Mouse (Mus musculus): ENCODE measurements around the gene Gcgr. TPM values are rescaled to one million over a fixed set of nuclear protein-coding genes. Genes with fewer than 3 reads are reported as not detected.

Gene Gcgr
- total and polyA plus RNA-seq, 3 experiments, result not detected

DNA sequence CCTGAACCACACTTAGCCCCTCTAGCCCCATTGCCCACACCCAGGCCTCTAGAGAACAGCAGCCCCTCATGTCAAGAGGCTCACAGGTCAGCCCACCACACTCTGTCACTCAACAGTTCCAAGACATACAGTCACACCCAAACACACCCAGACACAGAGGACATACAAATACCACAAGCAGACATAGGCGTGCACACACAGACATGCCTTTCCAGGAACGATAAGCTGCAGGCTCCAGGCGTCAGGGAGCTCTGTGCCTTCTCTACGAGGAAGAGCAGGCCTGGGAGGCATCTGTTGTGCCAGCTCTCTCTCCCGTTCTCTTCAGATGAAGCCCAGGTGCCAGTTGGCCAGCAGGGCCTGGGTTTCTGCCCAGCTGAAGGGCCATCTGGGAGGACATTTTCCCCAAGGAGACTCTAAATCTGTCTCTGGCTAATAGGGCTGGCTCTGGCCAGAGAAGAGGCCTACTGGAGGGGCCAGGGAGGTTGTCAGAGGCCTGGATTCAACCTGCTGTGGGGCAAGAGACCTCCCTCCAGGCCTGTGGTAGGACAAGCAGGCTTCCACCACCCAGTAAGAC is 9.4 kb upstream of the Gcgr start:
- DNase-seq (ENCODE audit: low read depth, low spot score), result no peak

DNA sequence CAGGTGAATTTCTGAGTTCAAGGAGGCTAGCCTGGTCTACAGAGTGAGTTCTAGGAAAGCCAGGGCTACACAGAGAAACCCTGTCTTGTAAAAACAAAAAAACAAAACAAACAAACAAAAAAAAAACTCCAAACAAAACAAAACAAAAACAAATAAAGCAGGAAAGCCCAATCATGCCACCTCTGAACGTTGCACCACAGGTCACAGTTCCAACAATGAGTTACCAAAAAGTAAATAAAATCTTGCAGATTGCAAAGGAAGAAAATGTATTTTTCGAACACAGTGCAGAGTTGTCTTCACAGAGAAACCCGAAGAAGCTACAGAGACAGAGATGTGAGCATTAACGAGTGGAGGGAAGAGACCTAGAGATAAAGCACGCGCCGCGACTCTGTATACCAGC is 7.9 kb upstream of the Gcgr start:
- no peaks in the 10 kb centered on the region for H3K9me3 ChIP-seq (replicated peaks; ENCODE audit: insufficient read depth, low read length)
- no peaks in the 10 kb centered on the region for H3K27me3 ChIP-seq (ENCODE audit: control insufficient read depth in 1 of 2, insufficient read depth in 2 of 2, low read length in 2 of 2)
- H3K9ac ChIP-seq (ENCODE audit: control insufficient read depth, low read depth, low read length, poor library complexity, severe bottlenecking), result no peak overlapping the region
- peaks cover 0 to 19% of the 10 kb centered on the region in 2 experiments; a peak in 2 of 4 replicates for H3K36me3 ChIP-seq (ENCODE audit: control insufficient read depth in 1 of 2, insufficient read depth in 2 of 2, low read length in 2 of 2)
- peaks cover 9 to 27% of the 10 kb centered on the region in 2 experiments for H3K4me1 ChIP-seq (ENCODE audit: control insufficient read depth in 1 of 2, insufficient read depth in 2 of 2, low read length in 2 of 2)
- H3K27ac ChIP-seq (ENCODE audit: control insufficient read depth, low read depth, low read length), result no peak overlapping the region
- no peak overlapping the region for H3K4me3 ChIP-seq (ENCODE audit: control insufficient read depth in 1 of 2, insufficient read depth in 1 of 2, low read depth in 2 of 2, low read length in 2 of 2)
- DNase-seq (ENCODE audit: low read depth, low spot score), result no peak
- TF ChIP-seq EP300 (IDR thresholded peaks at IDR 0.05; ENCODE audit: low read depth in 1 of 2, low read length in 2 of 2) (no peak), BHLHE40 (IDR thresholded peaks at IDR 0.05; ENCODE audit: borderline replicate concordance, low read depth, low read length) (no peak), TBP (IDR thresholded peaks at IDR 0.05; ENCODE audit: low read depth, low read length) (no peak), RAD21 (IDR thresholded peaks at IDR 0.05; ENCODE audit: low read depth, low read length) (no peak), CHD1 (IDR thresholded peaks at IDR 0.05; ENCODE audit: low read depth, low read length) (no peak), TAL1 (IDR thresholded peaks at IDR 0.05; ENCODE audit: low read length) (no peak), ZMIZ1 (IDR thresholded peaks at IDR 0.05; ENCODE audit: low read depth, low read length) (no peak), NELFE (IDR thresholded peaks at IDR 0.05; ENCODE audit: low read depth, low read length) (no peak), CTCF (IDR thresholded peaks at IDR 0.05 in 2 of 3, conservative IDR thresholded peaks at IDR 0.05 in 1 of 3; ENCODE audit: control insufficient read depth in 1 of 3, insufficient read depth in 1 of 3, low read depth in 2 of 3, low read length in 3 of 3, poor library complexity in 1 of 3, severe bottlenecking in 1 of 3) (no peak), SMC3 (IDR thresholded peaks at IDR 0.05; ENCODE audit: low read depth, low read length) (no peak), POLR2A (IDR thresholded peaks at IDR 0.05; ENCODE audit: control insufficient read depth in 1 of 2, insufficient read depth in 1 of 2, low read depth in 1 of 2, low read length in 2 of 2, poor library complexity in 1 of 2) (no peak), E2F4 (IDR thresholded peaks at IDR 0.05; ENCODE audit: borderline replicate concordance, low read depth, low read length) (no peak)
- H3K79me2 ChIP-seq (ENCODE audit: control insufficient read depth, insufficient read depth, low read length, poor library complexity), result no peaks in the 10 kb centered on the region

More for the DNA sequence above, 9.4 kb upstream of the Gcgr start:
- Histone ChIP-seq H3K36me3 (ENCODE audit: control insufficient read depth in 1 of 2, insufficient read depth in 2 of 2, low read length in 2 of 2) (peaks cover 0 to 9% of the 10 kb centered on the region in 2 experiments; a peak in 2 of 4 replicates), H3K27ac (ENCODE audit: control insufficient read depth, low read depth, low read length) (no peak overlapping the region), H3K27me3 (ENCODE audit: control insufficient read depth in 1 of 2, insufficient read depth in 2 of 2, low read length in 2 of 2) (no peaks in the 10 kb centered on the region), H3K4me3 (ENCODE audit: control insufficient read depth in 1 of 2, insufficient read depth in 1 of 2, low read depth in 2 of 2, low read length in 2 of 2) (no peak overlapping the region), H3K9ac (ENCODE audit: control insufficient read depth, low read depth, low read length, poor library complexity, severe bottlenecking) (no peak overlapping the region), H3K79me2 (ENCODE audit: control insufficient read depth, insufficient read depth, low read length, poor library complexity) (no peaks in the 10 kb centered on the region), H3K4me1 (ENCODE audit: control insufficient read depth in 1 of 2, insufficient read depth in 2 of 2, low read length in 2 of 2) (peaks cover 5 to 13% of the 10 kb centered on the region in 2 experiments), H3K9me3 (replicated peaks; ENCODE audit: insufficient read depth, low read length) (no peaks in the 10 kb centered on the region)
- TF ChIP-seq HCFC1 (IDR thresholded peaks at IDR 0.05; ENCODE audit: low read depth, low read length) (no peak), MAFK (IDR thresholded peaks at IDR 0.05; ENCODE audit: borderline replicate concordance, low read depth, low read length) (no peak), SIN3A (IDR thresholded peaks at IDR 0.05; ENCODE audit: low read length) (no peak), POLR2AphosphoS2 (IDR thresholded peaks at IDR 0.05; ENCODE audit: low read length) (no peak), ETS1 (IDR thresholded peaks at IDR 0.05; ENCODE audit: low read depth, low read length) (no peak), CTCF (IDR thresholded peaks at IDR 0.05 in 2 of 3, conservative IDR thresholded peaks at IDR 0.05 in 1 of 3; ENCODE audit: control insufficient read depth in 1 of 3, insufficient read depth in 1 of 3, low read depth in 2 of 3, low read length in 3 of 3, poor library complexity in 1 of 3, severe bottlenecking in 1 of 3) (no peak), MAZ (IDR thresholded peaks at IDR 0.05; ENCODE audit: low read depth, low read length) (no peak), TCF12 (IDR thresholded peaks at IDR 0.05; ENCODE audit: low read depth, low read length) (no peak)

Data from MEL (cell line).